Mouse (Mus musculus) heart, postnatal 10 days (tissue): ENCODE measurements at regions not wholly inside any gene's neighbourhood (a gene's known extent, or its start where the extent isn't known, plus 50 kb on each side); places are given as distances from the start of the nearest gene placed in this dataset.

Experiments
- DNase-seq, 2 experiments: peaks; one replicate each; pipeline ENCODE4 v3.0.0; 2021
- intact Hi-C: fragments of 180-260 bp; cut with DNase I; formaldehyde crosslinking; loops from one replicate; pipeline ENCODE4 v1.15.1; 2025

DNA sequence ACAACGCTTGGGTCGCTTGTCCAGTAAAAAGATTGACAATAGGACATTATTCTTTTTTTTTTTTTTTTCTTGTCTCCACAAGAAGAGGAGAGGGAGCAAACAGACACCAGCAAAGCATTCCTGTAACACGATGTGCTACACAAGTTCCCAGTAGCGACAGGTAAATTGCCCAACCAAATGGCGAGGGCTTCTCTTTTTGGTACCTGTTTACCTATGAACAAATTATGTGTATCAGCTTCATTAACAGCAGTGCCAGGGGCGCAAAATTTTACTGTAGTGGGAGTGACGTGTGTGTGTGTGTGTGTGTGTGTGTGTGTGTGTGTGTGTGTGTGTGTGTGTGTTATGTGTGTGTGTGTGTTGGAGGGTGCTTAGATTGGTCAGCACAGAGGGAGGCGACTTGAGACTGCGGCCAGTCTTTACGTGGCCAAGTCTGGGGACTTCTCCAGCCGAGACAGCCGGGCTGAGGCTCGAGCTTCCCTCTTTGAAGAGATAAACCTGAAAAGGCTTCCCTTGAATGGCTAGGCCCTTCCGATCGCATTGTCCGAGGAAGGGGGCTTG lies 226.4 kb downstream of the Mef2c start:
- peak in 1 of 2 experiments; percentile 12 for DNase-seq
- intact Hi-C loops: loop anchor here (5.0 kb wide), 1 partner anchor 492 kb away; the partner anchor contains the start of gene Tmem161b

DNA sequence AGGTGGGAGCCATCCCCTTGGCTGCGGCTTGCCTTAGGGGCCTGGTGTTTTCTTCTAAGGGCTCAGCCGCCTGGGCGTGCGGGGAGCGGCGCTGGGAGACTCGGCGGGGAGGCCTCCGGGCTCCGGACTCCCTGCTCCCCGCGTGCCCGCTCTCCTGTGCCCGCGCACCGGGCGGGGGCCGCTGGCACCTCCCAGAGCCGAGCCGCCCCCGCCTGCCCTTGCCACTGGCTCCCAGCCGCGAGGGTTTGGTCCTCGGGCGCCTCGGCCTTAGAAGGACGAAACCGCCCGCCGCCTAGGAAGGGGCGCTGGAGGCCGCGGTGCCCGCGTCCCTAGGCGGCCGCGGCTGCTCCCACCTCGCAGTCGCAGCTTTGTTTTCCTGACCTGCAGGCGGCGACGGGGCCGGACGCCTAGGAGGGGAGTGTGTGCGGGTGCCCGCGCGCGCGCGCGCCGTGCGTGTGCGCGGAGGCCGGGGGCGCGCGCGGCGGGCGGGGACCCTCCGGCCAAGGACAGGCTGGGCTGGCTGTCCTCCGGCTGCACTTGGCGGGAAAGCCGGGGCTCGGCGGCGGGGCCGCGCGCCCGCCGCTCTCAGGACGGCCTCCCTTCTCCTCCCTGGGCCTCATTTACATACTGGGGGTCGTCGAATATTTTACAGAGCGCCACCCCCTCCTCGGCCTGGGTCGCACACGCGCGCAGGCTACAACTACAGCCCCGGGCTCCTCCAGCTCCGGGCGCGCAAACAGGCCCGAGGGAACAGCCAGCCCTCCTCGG lies 227.1 kb downstream of the Mef2c start:
- intact Hi-C loops: loop anchor here (5.0 kb wide), 1 partner anchor 491 kb away; the partner anchor contains the start of gene Tmem161b
- peak in 1 of 2 experiments; percentile 39 for DNase-seq

DNA sequence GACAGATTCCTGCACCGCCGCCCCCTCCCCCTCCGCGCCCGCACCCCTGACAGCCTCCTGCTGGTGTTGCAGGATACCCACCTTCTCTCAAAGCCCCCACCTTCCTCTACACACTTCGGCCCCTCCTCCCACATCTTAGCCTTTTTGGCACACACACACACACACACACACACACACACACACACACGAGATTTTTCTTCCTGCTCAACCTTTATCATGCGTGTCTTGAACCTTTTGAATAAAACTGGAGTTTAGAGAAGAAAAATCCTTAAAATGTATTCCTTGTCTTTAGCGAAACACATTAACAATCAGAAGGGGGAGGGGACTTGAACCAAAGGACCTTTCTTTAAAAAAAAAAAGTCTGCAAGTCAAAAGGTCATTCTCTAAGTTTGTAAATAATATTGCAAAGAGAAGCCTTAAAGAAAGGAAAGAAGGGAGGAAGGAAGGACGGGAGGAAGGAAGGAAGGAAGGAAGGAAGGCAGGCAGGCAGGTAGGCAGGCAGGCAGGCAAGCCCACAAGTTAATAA lies 227.7 kb downstream of the Mef2c start:
- no peak for DNase-seq
- intact Hi-C loops: loop anchor here (5.0 kb wide), 1 partner anchor 491 kb away; the partner anchor contains the start of gene Tmem161b

DNA sequence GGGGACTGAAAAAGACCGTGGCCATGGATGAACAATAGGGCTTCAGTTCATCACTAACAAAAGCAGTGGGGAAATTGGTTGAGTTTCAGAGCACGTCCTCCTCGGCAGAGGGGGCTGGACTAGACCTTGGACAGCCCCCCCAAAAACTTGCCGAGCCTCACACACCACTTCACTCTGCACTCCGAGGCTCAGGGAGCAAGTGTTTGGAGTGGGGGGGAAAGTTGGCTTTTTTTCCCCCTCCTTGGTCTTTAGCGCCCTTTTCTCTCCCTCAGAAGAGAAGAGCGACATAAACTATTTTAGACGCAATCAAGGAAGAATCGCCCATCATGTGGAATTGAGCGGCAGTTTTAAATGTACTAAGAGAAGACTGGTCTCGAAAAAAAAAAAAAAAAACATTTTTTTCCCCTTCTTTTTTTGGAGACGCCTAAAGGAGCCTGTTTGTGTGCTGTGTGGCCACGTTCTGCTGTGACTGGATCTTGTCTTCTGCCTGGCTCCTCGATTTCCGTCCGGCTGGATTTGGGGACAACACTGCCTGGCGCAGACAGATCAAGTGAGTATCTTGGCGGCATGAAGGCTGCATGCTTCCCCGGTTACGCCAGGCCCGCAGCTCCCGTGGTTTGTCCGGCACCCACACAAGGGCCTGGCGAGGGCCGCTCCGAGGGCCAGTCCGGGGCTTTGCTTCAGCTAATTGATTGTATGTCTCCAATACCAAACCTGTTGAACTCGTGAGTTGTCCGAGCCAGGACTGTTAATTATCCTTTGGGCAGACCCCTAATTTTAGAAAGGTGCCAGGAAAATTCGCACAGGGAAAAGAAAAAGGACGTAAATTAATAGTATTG lies 228.7 kb downstream of the Mef2c start:
- peak in 1 of 2 experiments; percentile 43 for DNase-seq
- intact Hi-C loops: loop anchor here (5.0 kb wide), 1 partner anchor 490 kb away; the partner anchor contains the start of gene Tmem161b

DNA sequence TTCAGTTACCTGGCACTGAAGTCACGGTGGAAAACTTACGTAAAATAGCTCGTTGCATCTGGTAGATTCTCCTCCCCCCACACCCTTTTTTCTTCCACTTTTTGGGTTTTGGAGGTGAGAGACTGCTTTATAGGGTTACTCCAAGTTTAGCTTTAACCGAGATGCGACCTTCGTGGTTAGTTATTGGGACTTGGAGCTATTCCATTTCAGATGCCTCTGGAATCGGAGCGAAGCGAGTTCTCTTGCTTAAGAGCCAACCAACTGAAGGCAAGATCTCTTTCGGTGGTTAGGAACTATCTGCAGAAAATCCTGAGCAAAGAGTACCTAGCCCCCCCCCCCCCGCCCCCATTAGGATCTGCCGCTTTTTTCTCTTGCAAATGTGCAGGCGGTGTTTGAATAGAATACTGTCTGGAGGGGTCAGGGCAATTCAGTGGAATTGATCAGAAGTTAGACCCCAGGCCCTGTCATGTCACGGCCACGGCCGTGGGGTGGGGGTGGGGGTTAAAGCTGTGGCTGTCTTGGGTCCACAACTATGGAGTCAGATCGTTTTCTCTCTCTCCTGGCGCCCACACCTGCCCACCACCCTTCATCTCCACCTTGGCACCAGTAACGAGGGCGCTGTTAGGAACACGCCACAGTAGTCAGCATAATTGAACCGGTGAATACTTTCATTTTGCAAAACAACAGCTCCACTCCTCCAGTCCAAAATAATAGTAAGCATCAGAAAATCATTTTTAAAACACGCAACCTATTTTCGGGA lies 229.6 kb downstream of the Mef2c start:
- intact Hi-C loops: loop anchor here (5.0 kb wide), 1 partner anchor 489 kb away; the partner anchor contains the start of gene Tmem161b

DNA sequence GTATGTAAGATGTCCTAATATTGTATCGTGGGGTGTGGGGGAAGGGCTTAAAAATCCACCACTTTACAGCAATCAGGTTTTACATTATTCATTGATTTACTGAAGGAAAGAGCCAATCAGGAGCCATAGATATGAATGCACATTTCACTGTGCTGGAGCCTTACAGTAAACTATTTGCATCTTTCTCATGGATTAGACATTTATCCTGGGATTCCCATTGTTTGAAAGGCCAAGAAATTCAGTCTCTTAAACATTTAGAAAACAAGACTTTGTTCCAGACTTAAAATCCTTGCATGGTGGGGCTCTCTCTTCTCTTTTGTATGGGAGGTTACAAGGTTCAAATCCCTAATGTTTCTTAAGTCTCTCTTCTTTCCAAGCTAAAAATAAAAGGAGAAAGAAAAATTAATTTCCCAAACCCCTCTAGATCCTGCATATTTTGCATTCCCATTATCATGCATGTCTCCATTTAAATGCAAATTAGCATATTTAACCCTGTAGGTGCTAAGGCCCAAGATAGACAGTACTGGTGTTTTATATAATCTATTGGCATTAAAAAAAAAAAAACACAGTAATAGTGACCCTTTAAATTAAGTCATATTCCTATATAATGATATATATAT lies 230.3 kb downstream of the Mef2c start:
- no peak for DNase-seq
- intact Hi-C loops: loop anchor here (5.0 kb wide), 1 partner anchor 488 kb away; the partner anchor contains the start of gene Tmem161b

More for the DNA sequence above, 229.6 kb downstream of the Mef2c start:
- DNase-seq: peak in 1 of 2 experiments; percentile 10

DNA sequence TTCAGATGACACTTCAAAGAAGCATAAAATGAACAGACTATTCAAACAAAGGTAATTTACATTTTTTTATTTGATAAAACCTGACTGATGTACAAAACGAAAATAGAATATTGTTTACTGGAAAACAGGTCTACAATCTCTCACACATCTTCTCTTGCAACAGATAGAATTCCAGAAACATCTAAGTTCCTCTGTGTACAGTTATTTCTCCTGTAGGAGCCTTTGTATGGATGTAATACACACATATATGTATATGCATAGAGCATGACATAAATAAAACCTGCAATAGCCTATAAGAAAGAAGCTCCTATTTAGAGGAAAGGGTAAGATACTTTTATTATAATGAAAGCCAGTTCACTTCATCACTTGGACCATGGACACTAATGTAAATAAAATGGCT lies 230.8 kb downstream of the Mef2c start:
- intact Hi-C loops: loop anchor here (5.0 kb wide), 1 partner anchor 488 kb away; the partner anchor contains the start of gene Tmem161b
- DNase-seq: no peak

DNA sequence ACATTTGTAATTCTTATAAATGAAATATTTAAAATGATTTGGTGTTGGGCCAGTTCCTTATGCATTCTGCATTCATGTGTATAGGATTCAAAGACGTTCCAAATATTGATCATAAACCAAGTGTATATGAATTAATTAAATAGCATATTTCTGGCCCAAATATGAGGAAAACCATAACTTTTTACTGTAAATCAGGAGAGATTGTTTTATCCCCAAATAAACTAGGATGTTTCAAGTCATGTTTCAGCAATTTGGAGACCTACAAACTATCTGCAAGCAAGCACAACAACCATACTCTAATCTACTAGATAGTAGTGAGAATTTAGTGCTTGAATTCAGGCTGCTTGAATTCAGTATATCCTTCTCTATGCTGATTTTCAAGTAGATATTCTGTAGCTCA lies 231.3 kb downstream of the Mef2c start:
- intact Hi-C loops: no loop called here

DNA sequence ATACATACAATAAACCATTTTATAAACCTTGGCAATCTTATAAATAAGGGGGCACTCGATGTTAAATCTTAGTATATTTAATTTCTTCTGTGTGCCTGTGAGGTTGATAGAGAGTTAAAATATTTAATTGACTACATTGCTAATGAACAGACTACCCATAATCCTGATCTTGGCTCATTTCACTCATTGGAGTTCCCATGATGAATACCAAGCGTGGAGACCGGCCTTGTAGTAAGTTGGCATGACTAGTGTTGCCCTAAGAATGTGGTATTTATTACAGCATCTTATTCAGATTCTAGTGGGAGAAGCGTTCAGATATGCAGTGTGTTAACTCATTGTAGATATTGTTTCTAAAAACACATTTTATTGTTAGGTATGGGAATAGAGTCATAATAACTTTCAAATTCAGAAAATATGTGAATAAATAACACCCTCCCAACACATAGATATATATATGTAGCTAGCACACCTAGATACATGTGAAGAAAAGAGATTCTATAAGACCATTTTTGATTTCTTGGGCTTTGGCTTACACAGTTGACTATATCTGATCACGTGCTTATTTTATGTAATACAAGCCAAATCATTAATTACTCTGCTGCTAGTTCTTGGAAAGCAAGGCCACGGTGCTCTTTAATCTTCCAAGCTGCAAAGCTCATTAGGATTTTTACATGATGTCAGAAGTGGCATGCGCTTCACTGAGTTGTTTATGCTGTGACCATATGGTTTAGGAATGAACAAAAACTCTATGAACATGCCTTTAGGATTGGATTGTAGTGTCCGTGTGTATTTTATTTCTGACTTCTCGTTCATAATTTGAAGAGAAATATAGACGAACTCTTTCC lies 232.0 kb downstream of the Mef2c start:
- intact Hi-C loops: no loop called here
- DNase-seq: no peak

More for the DNA sequence above, 231.3 kb downstream of the Mef2c start:
- DNase-seq: no peak

DNA sequence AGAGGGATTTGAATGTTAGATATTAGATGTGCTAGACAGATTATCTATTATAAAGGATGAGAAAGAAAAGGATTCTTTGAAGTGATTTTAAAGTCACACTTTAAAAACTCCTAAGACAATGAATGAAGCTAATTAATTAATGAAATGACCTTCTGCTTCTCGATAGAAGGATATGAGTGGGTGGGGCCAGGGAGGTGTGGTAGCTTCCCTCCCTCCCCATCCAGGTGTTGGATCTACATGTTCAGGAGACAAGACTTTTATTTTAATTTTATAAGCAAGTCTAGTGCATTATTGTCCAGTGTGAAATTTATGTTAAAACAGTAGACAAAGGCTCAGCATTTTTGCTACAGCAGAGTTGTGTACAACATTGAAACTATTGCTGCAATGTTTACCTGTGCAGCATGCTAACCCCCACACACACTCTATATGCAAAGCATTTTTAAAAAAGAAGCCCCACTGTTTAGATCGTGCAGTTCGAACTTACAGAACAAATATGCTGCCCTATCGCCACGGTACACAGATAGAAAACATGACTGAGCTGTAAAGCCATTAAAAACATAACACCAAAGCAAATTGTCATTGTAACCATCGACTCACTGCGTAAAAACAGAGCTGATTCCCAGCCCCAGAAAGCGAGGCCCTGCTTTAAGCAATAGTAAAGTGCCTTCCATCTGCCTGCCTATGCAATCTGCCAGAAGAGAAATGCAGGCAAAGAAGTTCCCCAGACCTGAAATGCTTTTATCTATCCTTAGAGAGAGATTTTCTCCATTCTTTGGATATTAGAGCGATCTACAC lies 233.4 kb downstream of the Mef2c start:
- no peak for DNase-seq
- intact Hi-C loops: no loop called here

DNA sequence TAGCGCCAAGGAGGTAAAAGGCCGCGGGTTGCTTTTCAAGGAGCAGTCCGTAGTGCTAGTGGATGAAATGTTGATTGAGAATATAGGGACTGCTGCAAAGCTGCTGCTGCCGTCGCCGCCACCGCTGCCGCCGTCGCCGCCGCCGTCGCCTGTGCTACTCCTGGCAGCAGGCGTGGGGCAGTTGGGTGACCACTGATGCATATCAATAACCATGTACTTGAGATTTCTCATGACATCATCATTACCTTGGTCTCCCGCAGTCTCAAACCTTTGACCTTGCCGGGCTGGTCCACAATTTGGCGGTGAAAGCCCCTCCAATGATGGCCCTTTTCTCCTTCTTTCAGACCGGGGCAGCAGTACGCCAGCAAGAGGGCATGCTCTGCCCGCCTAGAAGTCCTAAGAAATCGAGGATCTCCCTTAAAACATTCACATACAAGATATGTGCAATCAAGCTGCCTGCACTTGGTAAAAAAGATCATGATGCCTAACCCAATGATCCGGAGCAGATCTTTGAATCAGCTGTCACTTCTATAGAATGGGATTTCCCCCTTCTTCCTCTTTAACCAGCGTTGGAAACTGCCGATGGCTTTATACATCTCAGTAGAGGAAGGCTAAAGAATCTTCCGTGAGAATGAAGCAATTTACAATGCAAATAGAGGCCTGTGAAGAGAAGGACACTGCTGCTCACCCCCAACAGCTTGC lies 234.1 kb downstream of the Mef2c start:
- intact Hi-C loops: no loop called here
- no peak for DNase-seq

DNA sequence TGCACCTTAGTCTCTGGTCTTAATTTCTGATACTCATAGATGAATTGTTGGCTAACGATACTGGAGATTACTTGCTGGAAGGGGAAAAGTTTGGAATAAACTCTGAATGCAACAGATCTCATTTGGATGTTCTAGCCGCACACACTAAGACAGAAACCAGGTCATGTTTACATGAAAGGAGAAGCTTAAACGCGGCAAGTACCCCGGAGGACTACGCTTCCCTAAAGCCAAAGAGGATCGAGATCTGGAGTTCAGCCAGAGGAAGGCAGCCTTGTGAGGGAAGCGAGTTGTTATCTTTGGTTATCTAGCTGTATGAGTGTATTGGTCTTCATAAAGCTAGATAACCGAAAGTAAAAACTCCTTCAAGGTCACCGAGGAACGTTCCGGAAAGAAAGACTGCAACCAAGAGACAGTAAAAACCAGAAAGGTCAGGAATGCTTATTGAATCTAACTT lies 234.7 kb downstream of the Mef2c start:
- DNase-seq: no peak
- intact Hi-C loops: no loop called here

DNA sequence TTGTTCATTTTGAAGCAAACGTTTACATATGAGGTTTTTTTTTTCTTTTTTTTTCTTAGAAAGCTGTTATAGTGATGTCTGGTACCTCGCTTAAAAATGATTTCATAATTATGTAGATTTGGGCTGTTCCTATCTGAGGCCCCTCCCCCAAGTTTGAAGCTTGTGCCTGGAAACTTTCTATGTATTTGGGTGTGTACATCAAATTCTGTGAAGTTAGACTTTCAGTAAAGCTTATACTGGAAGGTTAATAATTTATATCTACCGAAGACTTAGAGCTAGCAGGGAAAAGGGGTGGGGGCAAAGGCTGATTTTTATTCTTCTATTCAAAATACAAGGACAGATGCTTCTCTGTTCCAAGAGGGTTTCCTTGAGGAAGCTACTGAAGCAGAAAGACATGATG lies 235.3 kb downstream of the Mef2c start:
- DNase-seq: no peak
- intact Hi-C loops: no loop called here

DNA sequence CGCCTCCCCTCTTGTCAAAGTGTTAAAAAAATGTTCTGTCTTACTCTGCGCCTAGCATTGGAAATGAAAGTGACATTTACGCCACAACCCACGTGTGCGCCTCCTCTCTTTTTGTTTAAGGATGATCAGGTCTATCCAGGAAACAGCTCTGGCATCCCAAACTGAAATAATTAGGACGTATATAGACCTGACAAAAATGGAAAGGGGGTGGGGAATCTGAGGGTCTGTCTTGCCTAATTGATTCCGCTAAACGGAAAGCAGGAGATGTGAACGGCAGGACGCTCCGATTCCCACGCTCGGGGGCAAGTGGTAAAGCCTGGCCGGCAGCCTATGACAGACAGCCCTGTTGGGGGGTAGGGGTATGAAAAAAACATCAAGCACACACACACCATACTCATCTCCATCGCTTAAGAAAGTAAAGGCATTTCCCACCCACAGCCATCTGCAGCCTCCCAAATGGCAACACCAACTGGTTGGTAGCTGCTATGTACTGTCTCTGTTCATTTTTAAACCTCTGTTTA lies 235.8 kb downstream of the Mef2c start:
- no peak for DNase-seq
- intact Hi-C loops: no loop called here

DNA sequence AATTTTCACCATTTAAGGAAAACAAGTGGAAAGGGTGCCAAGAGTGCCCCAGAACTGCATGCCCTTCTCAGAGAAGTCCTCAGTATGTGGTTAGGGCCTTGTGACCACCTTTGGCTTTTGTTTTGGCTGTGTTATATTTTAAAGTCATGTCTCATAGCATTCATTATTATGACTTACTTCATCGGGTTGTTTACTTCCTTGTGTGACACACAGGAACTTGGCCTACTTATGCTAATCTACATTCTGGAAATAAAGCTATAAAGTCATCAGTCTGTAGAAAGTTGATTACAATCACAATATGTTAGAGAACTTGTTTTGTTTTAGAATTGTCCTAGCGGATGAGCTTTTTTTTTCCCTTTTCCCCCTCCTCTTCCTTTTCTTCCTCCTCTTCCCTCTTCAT lies 236.3 kb downstream of the Mef2c start:
- no peak for DNase-seq
- intact Hi-C loops: no loop called here

DNA sequence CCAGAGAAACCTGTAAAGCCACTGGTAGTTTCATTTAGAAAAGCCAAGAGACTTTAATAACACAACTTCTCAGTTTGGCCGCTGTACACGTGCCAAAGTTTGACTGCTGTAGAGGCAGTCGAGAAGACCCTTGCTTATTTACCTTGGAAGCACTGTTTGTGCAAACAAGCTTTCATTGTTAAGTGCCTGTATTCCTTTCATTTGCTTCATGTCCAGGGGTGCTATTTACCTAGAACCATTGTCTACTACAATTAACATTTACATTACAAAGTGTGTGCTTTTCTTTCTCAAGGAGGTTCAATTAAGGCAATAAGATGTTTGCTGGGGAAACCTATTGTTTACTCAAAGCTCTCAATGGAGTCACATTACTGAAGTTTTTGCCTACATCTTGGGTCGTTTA lies 236.9 kb downstream of the Mef2c start:
- DNase-seq: no peak
- intact Hi-C loops: no loop called here

DNA sequence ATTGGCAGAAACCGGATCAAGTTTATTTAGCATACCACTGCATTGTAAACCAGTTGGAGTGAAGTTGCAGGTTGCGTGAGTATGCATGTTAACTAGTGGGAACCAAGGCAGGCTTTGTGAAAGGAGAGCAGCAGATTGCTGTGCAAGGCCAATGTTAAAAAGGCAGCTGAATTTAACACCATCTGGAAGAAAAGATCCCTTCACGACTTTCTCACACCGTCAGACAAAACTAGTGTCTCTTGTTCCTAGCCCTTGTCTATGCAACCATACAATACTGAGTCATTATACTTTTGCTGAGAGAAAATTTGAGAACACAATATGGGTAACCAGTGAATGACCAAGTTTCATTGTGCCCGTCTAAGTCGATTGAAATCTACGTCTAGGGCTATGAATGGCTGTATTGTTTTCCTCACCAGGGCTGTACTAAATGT lies 237.8 kb downstream of the Mef2c start:
- intact Hi-C loops: no loop called here
- DNase-seq: no peak
